Mouse (Mus musculus) thymus, postnatal 25 days (tissue): ENCODE data around the gene Ccl17.

Source experiments
- DNase-seq: peaks from one replicate; pipeline ENCODE4 v3.0.0; 2022

The Ccl17 gene

GRCm38 (mm10) chr8:94789256-94789955 is 20.8 kb upstream of the Ccl17 start:
- DNase-seq, result no peak

- DNase-seq, result no peak
These were observed 15.9 kb upstream of the Ccl17 start for GRCm38 (mm10) chr8:94794368-94794767.

GRCm38 (mm10) chr8:94794782-94795181 is 15.5 kb upstream of the Ccl17 start:
- DNase-seq, result no peak

GRCm38 (mm10) chr8:94800278-94800968 is 9.8 kb upstream of the Ccl17 start:
- DNase-seq, result no peak

- DNase-seq, result no peak
These were observed 8.8 kb upstream of the Ccl17 start for GRCm38 (mm10) chr8:94801293-94802095.

- no peak for DNase-seq
These were observed 7.9 kb upstream of the Ccl17 start for GRCm38 (mm10) chr8:94802375-94802774.

- DNase-seq, result no peak
These were observed 6.7 kb upstream of the Ccl17 start for GRCm38 (mm10) chr8:94803551-94803950.

- DNase-seq, result no peak
These were observed 5.5 kb upstream of the Ccl17 start for GRCm38 (mm10) chr8:94804546-94805340.

- no peak for DNase-seq
These were observed 4.4 kb upstream of the Ccl17 start for GRCm38 (mm10) chr8:94805811-94806210.

- DNase-seq, result no peak
These were observed 2.7 kb upstream of the Ccl17 start for GRCm38 (mm10) chr8:94807506-94807905.

- no peak for DNase-seq
These were observed 1.9 kb upstream of the Ccl17 start for GRCm38 (mm10) chr8:94808372-94808771.

GRCm38 (mm10) chr8:94810855-94811254 is 602 bp downstream of the Ccl17 start:
- no peak for DNase-seq

GRCm38 (mm10) chr8:94811654-94812053 is 1.4 kb downstream of the Ccl17 start:
- DNase-seq, result no peak

- peak; percentile 81 for DNase-seq
These were observed 2.4 kb downstream of the Ccl17 start for GRCm38 (mm10) chr8:94812645-94813098.

- DNase-seq, result no peak
These were observed 4.3 kb downstream of the Ccl17 start for GRCm38 (mm10) chr8:94814556-94814955.

GRCm38 (mm10) chr8:94817933-94818332 is 7.7 kb downstream of the Ccl17 start:
- DNase-seq, result no peak

- DNase-seq, result no peak
These were observed 9.5 kb downstream of the Ccl17 start for GRCm38 (mm10) chr8:94819671-94820179.

- no peak for DNase-seq
These were observed 10.3 kb downstream of the Ccl17 start for GRCm38 (mm10) chr8:94820553-94820952.

GRCm38 (mm10) chr8:94821381-94821780 is 11.1 kb downstream of the Ccl17 start:
- DNase-seq, result no peak

GRCm38 (mm10) chr8:94822637-94823560 is 12.6 kb downstream of the Ccl17 start:
- DNase-seq, result peak; percentile 49

- DNase-seq, result no peak
These were observed 14.9 kb downstream of the Ccl17 start for GRCm38 (mm10) chr8:94825170-94825569.
